Mouse (Mus musculus) forebrain, embryonic 15.5 days (tissue): ENCODE data around the gene Mutyh. TPM values are rescaled to one million over a fixed set of nuclear protein-coding genes. Genes with fewer than 3 reads are reported as not detected.

Experiments
- ATAC-seq: fragments of 200-750 bp; cut with Nextera tagmentation; replicated peaks from 2 replicates; pipeline ENCODE4 v1.8.0; 2017; ENCODE audit warnings: mild to moderate bottlenecking, moderate TSS enrichment, moderate library complexity
- H3K27ac ChIP-seq: fragments of 300-500 bp; sonication (generic); replicated peaks from 2 replicates; pipeline ENCODE4 v1.5.1; 2015; ENCODE audit warnings: mild to moderate bottlenecking, inconsistent platforms
- H3K27me3 ChIP-seq: fragments of 300-500 bp; sonication (generic); 2 replicates; pipeline ENCODE4 v1.6.1; 2015; ENCODE audit warnings: inconsistent platforms
- H3K36me3 ChIP-seq: fragments of 300-500 bp; sonication (generic); 2 replicates; pipeline ENCODE4 v1.6.1; 2015; ENCODE audit warnings: mild to moderate bottlenecking, inconsistent platforms
- H3K4me1 ChIP-seq: fragments of 300-500 bp; sonication (generic); 2 replicates; pipeline ENCODE4 v1.6.1; 2015; ENCODE audit warnings: inconsistent platforms
- H3K4me2 ChIP-seq: fragments of 300-500 bp; sonication (generic); replicated peaks from 2 replicates; pipeline ENCODE4 v1.6.1; 2015; ENCODE audit warnings: mild to moderate bottlenecking, inconsistent platforms
- H3K4me3 ChIP-seq: fragments of 300-500 bp; sonication (generic); 2 replicates; pipeline ENCODE4 v1.5.1; 2015; ENCODE audit warnings: mild to moderate bottlenecking, inconsistent platforms
- H3K9ac ChIP-seq: fragments of 300-500 bp; sonication (generic); replicated peaks from 2 replicates; pipeline ENCODE4 v1.6.1; 2015; ENCODE audit warnings: mild to moderate bottlenecking, inconsistent platforms
- H3K9me3 ChIP-seq: fragments of 300-500 bp; sonication (generic); 2 replicates; pipeline ENCODE4 v1.6.1; 2016; ENCODE audit warnings: inconsistent platforms
- WGBS: fragments of 180-500 bp; shearing (Covaris S2); methylation state at CpG from one replicate; pipeline ENCODE4 v1.1.7; 2015; ENCODE audit warnings: mixed read lengths; 5-methylcytosine and 5-hydroxymethylcytosine counted together
- polyA plus RNA-seq: library from polyadenylated mRNA; unstranded; fragments of >200 nt; fragmentation: Nextera tagmentation; extraction: Ambion mirVana; gene quantifications from 2 replicates; pipeline ENCODE4 v1.2.1, GENCODE M21; 2015

Gene Mutyh
- polyA plus RNA-seq: 9.5 and 10.1 TPM in 2 replicates

DNA sequence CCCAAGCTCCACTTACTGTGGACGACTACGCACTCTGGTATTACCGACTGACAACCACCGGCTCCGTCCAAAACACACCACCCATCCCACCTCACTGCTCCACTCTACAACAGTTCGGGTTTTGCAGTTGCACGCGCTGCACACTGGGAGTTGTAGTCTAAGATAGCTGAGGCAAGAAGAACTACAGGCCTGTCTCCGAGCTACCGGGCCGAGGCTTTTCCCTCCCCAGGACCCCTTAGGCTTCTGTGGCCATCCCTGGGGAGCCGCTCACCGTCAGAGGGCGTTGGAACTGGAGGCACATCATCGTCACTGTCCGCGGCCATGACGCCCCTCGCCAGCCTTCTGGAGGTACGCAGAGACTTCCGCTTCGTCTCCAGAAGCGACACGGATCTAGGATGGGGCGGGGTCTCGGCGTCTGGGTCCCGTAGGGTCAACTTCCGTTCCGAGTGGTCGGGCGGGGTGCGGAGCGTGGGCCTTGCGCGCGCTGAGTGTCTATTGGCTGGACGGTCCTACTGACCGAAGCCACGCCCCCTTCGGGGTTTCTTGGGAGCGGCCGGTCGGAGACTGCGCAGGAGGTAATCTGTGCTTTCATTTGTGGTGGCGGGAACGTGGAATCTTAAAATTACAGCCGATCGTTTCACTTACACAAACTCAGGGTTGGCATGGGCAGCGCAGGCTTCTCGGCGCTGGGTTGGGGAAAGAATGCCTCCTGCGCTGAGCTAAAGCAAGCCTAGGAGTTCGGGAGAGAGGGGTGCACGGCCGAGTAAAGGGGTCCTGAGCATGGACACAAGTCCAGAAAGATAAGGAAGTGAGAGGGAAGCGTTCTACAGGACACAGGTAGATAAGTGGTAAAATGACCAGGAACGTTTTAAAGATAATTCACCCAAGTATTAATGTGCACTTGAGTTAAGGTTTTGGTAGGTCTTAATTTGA, at the start of gene Mutyh, which contains the start of gene Toe1:
Gene Mutyh (plus strand): TSS at position 527 of the 933 bp plus-strand sequence.
Gene Toe1 (minus strand): TSS at position 444 of the 933 bp plus-strand sequence.
- H3K4me2 ChIP-seq: peak within 1 kb of the TSS; percentile 70

DNA sequence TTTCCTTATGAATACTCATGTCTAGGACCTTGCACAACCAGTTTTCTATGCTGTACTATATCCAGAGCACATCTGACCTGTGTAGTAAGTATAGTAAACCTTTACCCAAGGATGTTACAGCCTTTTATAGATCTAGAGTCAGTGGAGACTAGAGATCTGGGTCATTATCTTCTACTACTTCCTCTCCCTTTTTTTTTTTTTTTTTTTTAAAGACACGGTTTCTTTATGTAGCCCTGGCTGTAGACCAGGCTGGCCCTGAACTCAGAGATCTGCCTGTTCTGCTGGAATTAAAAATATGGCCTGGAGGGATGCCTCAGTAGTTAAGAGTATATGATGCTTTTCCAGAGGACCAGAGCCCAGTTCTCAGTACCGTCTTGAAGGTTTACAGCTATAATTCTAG, 45.6 kb upstream of the Mutyh start:
- no peaks in the 10 kb centered on the region for H3K4me1 ChIP-seq
- no peaks in the 10 kb centered on the region for H3K27me3 ChIP-seq
- no peaks in the 10 kb centered on the region for H3K9me3 ChIP-seq
- H3K4me3 ChIP-seq: no peak overlapping the region
- H3K4me2 ChIP-seq: no peak overlapping the region
- WGBS: 93% methylated on average over 2 of the region's 2 CpGs
- no peak overlapping the region for H3K9ac ChIP-seq
- no peak overlapping the region for H3K27ac ChIP-seq
- no peak for ATAC-seq
- no peaks in the 10 kb centered on the region for H3K36me3 ChIP-seq

More for the DNA sequence above, at the start of gene Mutyh, which contains the start of gene Toe1:
- peak; percentile 98 for ATAC-seq
- Histone ChIP-seq H3K4me3 (peak within 1 kb of the TSS; percentile 85), H3K27ac (peak within 1 kb of the TSS; percentile 95), H3K36me3 (peaks cover 26% of the 10 kb centered on the region), H3K9me3 (no peaks in the 10 kb centered on the region), H3K9ac (peak within 1 kb of the TSS; percentile 78), H3K27me3 (no peaks in the 10 kb centered on the region), H3K4me1 (peaks cover 16% of the 10 kb centered on the region)
- under 1% methylated on average over 58 of the region's 58 CpGs for WGBS

DNA sequence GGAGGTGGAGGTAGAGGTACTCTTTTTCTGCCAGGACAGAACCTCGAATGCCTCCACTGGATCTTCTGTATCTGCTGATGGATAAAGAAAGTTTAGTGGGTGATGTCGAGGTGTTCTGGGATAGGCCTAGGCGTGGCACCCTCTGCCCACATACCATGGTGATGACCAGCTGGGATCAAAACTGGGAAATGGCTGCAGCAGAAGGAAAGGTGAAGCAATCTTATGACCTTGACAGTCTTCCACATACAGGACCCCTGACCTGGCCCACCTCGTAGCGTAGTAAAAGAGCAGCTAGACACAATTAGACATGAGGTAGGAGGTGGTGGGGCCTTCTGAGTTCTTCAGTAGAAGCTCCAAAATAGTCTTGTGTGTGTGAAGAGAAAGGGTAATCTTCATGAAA, 43.5 kb upstream of the Mutyh start:
- Histone ChIP-seq H3K4me2 (no peak overlapping the region), H3K9ac (no peak overlapping the region), H3K9me3 (no peaks in the 10 kb centered on the region), H3K36me3 (no peaks in the 10 kb centered on the region), H3K27ac (no peak overlapping the region), H3K4me3 (no peak overlapping the region), H3K4me1 (no peaks in the 10 kb centered on the region), H3K27me3 (no peaks in the 10 kb centered on the region)
- WGBS: 88% methylated on average over 5 of the region's 5 CpGs
- ATAC-seq: no peak

DNA sequence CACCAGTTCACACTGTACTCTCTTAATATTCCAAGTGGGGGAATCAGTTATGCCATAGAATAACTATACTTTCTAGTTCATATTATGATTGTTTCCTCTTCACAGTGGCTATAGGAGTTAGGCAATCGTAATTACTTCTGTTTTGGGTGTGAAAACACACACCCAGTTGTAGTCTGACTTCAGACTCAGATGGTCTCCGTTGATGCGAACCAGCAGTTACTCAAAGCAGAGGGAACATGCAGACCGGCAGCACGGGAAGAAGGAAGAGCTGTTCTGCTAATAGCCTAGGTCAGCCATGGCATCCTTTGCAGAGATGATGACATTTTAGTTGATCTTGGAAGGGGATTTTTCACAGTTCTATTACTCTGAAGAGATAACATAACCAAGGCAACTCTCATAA, 39.0 kb upstream of the Mutyh start:
- 93% methylated on average over 5 of the region's 5 CpGs for WGBS
- ATAC-seq: no peak
- no peak overlapping the region for H3K27ac ChIP-seq
- no peaks in the 10 kb centered on the region for H3K27me3 ChIP-seq
- no peaks in the 10 kb centered on the region for H3K4me1 ChIP-seq
- H3K36me3 ChIP-seq: no peaks in the 10 kb centered on the region
- H3K9me3 ChIP-seq: no peaks in the 10 kb centered on the region
- no peak overlapping the region for H3K9ac ChIP-seq
- no peak overlapping the region for H3K4me3 ChIP-seq
- no peak overlapping the region for H3K4me2 ChIP-seq

DNA sequence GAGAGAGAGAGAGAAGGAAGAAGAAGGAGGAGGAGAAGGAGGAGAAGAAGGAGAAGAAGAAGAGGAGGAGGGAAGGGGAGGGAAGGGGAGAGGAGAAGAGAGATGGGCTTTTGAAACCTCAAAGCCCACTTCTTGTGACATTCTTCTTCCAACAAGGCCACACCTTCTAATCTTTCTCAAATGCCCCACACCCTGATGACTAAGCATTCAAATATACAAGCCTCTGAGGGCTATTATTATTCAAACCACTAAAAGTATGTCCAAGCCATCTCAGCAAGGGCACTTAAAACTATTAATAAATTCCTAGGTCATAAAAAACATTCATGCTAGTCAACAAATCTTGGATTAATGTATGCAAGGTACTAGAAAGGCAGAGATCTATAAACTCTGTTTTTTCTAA, 38.5 kb upstream of the Mutyh start:
- Histone ChIP-seq H3K9me3 (no peaks in the 10 kb centered on the region), H3K9ac (no peak overlapping the region), H3K4me1 (no peaks in the 10 kb centered on the region), H3K4me2 (no peak overlapping the region), H3K27ac (no peak overlapping the region), H3K27me3 (no peaks in the 10 kb centered on the region), H3K4me3 (no peak overlapping the region), H3K36me3 (no peaks in the 10 kb centered on the region)
- no peak for ATAC-seq

DNA sequence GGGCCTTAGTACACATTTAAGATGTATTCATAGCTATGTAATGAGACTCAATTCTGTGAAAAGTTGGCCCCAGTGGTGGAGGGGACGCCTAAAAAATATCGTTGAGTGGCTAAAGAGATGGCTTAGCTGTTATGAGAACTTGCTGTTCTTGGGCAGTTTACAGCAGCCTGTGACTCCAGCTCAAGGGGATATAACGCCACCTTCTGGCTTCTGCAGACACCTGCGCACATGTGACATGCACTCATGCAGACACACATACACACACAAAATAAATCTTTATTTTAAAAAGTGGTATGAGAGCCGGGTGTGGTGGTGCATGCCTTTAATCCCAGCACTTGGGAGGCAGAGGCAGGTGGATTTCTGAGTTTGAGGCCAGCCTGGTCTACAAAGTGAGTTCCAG, 31.1 kb upstream of the Mutyh start:
- Histone ChIP-seq H3K27ac (no peak overlapping the region), H3K9me3 (no peaks in the 10 kb centered on the region), H3K9ac (no peak overlapping the region), H3K36me3 (no peaks in the 10 kb centered on the region), H3K27me3 (no peaks in the 10 kb centered on the region), H3K4me3 (no peak overlapping the region), H3K4me1 (no peaks in the 10 kb centered on the region), H3K4me2 (no peak overlapping the region)
- no peak for ATAC-seq
- 92% methylated on average over 5 of the region's 5 CpGs for WGBS

DNA sequence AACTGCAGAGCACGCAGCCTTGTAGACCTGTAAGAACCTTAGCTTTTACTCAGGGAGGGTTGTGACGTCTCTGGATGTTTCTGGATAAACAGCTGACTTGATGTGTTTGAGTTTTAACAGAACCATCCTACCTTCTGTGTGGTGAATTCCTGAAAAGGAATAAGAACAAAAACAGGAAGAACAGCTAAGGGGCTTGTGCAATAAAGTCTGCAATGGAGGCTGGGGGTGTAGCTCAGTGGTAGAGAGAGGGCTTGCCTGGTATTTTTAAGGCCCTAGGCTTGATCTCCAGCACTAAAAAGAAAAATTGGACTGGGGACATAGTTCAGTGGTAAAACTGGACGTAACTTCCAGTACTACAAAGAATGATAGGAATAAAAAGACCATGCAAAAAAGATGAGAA, 30.4 kb upstream of the Mutyh start:
- Histone ChIP-seq H3K9me3 (no peaks in the 10 kb centered on the region), H3K9ac (no peak overlapping the region), H3K36me3 (no peaks in the 10 kb centered on the region), H3K4me2 (no peak overlapping the region), H3K4me3 (no peak overlapping the region), H3K27me3 (no peaks in the 10 kb centered on the region), H3K27ac (no peak overlapping the region), H3K4me1 (no peaks in the 10 kb centered on the region)
- no peak for ATAC-seq
- 92% methylated on average over 3 of the region's 3 CpGs for WGBS

DNA sequence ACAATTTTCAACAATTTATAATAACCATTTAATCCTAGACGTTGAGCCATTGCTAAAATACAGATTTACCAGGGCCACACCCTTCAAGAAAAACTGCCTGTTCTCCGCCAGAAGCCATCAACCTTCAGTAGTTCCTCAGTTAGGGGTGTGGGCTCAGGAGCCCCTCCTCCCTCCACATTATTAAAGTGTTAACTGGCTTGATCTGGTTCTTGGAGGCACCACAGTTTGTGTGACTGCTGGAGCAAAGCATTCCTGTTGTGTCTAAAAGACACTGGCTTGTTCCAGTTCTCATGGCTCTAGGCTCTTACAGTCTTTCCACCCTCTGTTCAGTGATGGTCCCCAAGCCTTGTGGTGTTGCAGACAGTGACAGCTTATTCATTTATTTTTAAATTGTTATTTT, 27.0 kb upstream of the Mutyh start:
- no peak overlapping the region for H3K27ac ChIP-seq
- H3K4me3 ChIP-seq: no peak overlapping the region
- no peak for ATAC-seq
- no peaks in the 10 kb centered on the region for H3K27me3 ChIP-seq
- H3K36me3 ChIP-seq: no peaks in the 10 kb centered on the region
- no peak overlapping the region for H3K9ac ChIP-seq
- H3K4me1 ChIP-seq: no peaks in the 10 kb centered on the region
- H3K9me3 ChIP-seq: no peaks in the 10 kb centered on the region
- no peak overlapping the region for H3K4me2 ChIP-seq
- 86% methylated on average over 2 of the region's 2 CpGs for WGBS

DNA sequence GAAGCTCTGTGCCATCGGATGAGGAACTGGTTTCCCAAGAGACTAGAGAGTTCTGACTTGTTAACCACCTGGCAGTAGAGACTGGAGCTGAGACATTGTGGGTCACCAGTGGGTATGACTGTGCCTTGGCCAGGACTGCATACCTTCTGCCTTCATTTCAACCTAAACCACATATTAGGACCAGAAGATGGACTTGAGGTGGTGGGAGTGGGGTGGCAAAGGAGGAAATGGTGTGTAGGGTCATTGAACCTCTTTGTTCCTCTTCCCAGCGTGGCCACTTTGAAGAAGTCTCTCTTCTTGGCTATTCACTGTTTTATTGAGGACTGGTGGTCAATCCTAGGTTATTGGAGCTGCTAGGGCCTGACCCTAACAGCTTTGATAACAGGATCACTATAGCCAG, 26.2 kb upstream of the Mutyh start:
- no peak overlapping the region for H3K27ac ChIP-seq
- WGBS: 47% methylated on average over 2 of the region's 2 CpGs
- no peak overlapping the region for H3K9ac ChIP-seq
- no peak for ATAC-seq
- no peaks in the 10 kb centered on the region for H3K27me3 ChIP-seq
- H3K4me2 ChIP-seq: no peak overlapping the region
- no peaks in the 10 kb centered on the region for H3K4me1 ChIP-seq
- H3K36me3 ChIP-seq: no peaks in the 10 kb centered on the region
- no peaks in the 10 kb centered on the region for H3K9me3 ChIP-seq
- no peak overlapping the region for H3K4me3 ChIP-seq

DNA sequence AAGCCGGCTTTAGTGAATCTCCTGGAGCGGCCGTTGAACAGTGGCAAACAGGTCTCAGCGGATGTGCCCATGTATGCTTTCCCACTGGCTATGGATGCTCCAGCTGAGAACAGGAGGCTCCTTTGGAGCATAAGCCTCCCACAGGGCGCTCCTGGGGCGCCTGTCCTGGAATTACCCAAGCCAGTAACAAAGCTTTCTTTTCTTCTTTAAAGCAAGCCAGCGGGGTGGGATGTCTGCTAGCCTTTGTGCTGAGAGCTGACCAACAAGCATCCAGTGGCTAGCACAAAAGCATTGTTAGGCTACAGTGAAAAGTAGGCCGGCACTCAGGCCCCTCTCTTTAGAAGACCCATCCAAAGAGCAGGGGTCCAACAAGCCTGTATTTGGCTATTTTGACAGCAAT, 25.4 kb upstream of the Mutyh start:
- Histone ChIP-seq H3K4me1 (no peaks in the 10 kb centered on the region), H3K27ac (no peak overlapping the region), H3K9me3 (no peaks in the 10 kb centered on the region), H3K36me3 (no peaks in the 10 kb centered on the region), H3K4me2 (no peak overlapping the region), H3K4me3 (no peak overlapping the region), H3K9ac (no peak overlapping the region), H3K27me3 (no peaks in the 10 kb centered on the region)
- no peak for ATAC-seq
- 8% methylated on average over 8 of the region's 8 CpGs for WGBS

DNA sequence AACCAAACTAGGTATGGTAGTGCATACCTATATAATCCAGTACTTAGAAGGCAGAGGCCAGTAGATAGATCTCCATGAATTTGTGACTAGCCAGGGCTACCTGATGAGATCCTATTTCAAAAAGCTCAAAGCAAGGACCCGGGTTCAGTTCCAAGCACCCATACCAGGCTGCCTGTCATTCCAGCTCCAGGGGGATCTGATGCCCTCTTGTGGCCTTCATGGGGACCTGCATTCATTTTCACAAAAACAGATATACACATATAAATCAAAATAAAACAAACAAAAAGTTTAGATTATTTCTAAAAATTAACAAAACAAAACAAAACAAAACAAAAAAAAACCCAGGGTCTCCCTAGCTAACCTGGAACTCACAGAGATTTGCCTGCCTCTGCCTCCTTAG, 20.9 kb upstream of the Mutyh start:
- 96% methylated on average over 1 of the region's 1 CpGs for WGBS
- Histone ChIP-seq H3K4me1 (peaks cover 3% of the 10 kb centered on the region; the same call in 1 of the 2 replicates), H3K9me3 (no peaks in the 10 kb centered on the region), H3K27me3 (no peaks in the 10 kb centered on the region), H3K27ac (no peak overlapping the region), H3K9ac (no peak overlapping the region), H3K4me2 (no peak overlapping the region), H3K36me3 (no peaks in the 10 kb centered on the region), H3K4me3 (no peak overlapping the region)
- ATAC-seq: no peak

DNA sequence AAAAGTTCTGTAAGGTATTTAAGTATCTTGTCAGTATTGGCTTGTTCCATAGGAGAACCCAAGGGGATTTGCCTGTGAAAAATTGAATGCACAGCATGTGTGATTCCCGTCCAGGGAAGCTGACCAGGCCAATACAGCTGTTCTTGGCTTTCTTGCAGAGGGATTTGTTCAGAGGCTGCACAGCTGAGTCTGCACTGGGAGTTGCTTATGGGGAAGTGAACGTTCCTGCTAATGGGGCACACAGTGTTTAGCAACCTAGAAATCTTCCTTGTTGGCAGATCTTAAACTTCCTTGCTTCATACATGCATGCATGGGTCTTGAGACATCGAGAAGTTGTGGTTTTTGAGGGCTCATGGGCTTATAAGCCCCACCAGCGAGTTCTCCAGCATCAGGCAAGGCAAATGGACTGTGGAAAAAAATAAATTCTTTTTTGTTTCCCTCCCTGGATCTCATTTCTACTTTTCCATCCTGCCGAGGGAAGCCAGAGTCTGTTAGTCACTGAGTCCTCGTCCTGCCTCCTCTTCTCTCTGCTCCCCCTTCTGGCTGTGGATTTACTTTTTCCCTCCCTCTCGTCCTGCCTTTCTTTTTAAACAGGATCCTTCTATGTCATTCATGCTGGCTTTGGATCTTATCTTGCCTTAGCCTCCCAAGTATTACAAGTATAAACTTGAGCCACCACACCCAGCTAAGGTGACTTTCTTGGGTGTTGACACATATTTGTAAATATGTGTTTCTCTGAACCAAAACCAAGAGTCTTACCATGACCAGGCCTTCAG, 19.4 kb upstream of the Mutyh start:
- ATAC-seq: no peak
- H3K27me3 ChIP-seq: no peaks in the 10 kb centered on the region
- no peaks in the 10 kb centered on the region for H3K36me3 ChIP-seq
- no peak overlapping the region for H3K27ac ChIP-seq
- H3K9me3 ChIP-seq: no peaks in the 10 kb centered on the region
- 38% methylated on average over 7 of the region's 7 CpGs for WGBS
- no peak overlapping the region for H3K4me2 ChIP-seq
- H3K4me1 ChIP-seq: peaks cover 3% of the 10 kb centered on the region; the same call in 1 of the 2 replicates
- H3K4me3 ChIP-seq: no peak overlapping the region
- no peak overlapping the region for H3K9ac ChIP-seq
